Mouse (Mus musculus) monocyte, adult 5-6 weeks (primary cell): ENCODE measurements around the gene Masp2. TPM values are rescaled to one million over a fixed set of nuclear protein-coding genes. Genes with fewer than 3 reads are reported as not detected.
A peak's percentile ranks its signal among the peaks of the same experiment; 100 is the strongest.

Experiments
- ATAC-seq: fragments of 153-309, 156-312 bp; replicated peaks from 2 replicates; pipeline ENCODE4 v1.8.0; 2017; ENCODE audit warnings: mild to moderate bottlenecking; ENCODE audit not compliant: low TSS enrichment, insufficient number of reproducible peaks, severe bottlenecking, poor library complexity, low FRiP score
- total RNA-seq: library from RNA; stranded (forward); fragments of 200-1000, 200-491, 200-594 nt; gene quantifications from 3 replicates; pipeline ENCODE4 v1.2.3, GENCODE M21; 2017

Gene Masp2
- total RNA-seq, 1 experiment from 2014 or later = 0.57 TPM

- no peak for ATAC-seq
Observed at GRCm38 (mm10) chr4:148595916-148596315, 6.4 kb upstream of the Masp2 start.

- ATAC-seq = no peak
Observed at GRCm38 (mm10) chr4:148596731-148597130, 5.6 kb upstream of the Masp2 start.

DNA sequence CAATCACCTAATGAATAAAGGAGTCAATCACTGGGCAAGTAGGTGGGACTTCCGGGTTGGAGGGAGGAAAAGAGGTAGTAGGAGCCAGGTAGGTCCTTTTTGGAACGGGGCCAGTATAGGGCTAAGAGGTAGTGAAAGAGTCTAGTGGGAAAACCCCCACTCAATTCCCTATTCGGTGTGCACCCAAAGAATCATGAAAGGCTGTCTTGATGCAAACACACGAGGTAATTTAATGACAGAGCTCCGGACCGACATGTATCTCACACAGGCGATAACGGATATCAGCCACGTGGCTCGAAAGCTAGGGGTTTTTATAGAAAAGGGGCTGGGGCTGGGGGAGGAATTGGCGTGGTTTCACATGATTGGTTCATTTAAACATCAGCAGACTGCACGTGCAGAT lies 3.5 kb upstream of the Masp2 start:
- ATAC-seq = no peak

DNA sequence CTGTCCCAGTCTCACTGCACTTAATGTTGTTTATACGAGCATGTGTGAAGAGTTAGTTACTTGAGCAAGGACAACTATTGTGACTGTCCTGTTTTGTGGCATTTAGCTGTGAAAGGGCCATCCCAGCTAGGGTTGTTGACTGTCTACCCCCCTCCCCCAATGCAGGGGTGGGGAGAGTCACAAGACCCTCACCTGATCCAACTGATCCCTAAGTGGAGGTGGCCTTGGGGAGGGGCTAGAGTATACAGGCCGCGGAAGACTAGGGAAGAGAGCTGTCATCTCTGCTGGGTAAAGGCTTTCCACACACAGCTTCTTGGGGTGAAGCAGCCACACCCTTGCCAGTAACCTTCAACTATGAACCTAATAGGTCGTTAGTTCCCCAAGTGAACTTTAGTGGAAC lies 2.0 kb upstream of the Masp2 start:
- ATAC-seq = no peak

GRCm38 (mm10) chr4:148601871-148602270 lies 483 bp upstream of the Masp2 start:
- ATAC-seq = no peak

GRCm38 (mm10) chr4:148603376-148604139 lies 1.2 kb downstream of the Masp2 start:
- no peak for ATAC-seq

GRCm38 (mm10) chr4:148604141-148604540 lies 1.8 kb downstream of the Masp2 start:
- no peak for ATAC-seq

DNA sequence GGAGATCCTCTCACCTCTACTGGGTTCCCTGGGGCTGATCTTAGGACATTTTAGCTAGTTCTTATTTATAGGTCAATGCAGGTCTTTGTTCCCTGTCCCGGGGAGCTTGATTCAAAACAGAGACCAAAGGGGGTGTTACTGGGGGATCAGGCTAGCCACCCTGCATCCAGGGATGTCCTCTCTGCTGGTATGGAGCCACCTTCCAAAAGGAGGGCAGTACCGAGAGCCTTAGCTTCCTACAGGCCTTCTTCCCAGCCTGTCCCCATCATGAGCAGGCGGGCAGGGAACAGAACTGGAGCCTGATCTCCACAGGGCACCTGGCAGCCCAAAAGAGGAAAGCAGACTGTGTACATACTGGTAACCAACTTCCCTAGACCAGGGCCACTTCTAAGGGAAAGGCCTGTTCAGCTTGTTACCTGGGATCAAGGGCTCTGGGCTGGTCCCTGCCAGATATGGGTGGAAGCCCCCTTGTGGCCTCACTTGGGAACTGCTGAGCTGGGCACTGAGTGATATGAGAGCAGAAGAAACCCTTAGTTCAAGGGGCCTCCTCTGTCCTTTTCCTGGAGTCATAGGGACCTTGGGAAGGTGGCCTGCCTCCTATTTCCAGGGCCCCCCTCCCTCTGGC lies 2.3 kb downstream of the Masp2 start:
- peak; percentile 41; the same call in 1 of the 2 replicates for ATAC-seq

DNA sequence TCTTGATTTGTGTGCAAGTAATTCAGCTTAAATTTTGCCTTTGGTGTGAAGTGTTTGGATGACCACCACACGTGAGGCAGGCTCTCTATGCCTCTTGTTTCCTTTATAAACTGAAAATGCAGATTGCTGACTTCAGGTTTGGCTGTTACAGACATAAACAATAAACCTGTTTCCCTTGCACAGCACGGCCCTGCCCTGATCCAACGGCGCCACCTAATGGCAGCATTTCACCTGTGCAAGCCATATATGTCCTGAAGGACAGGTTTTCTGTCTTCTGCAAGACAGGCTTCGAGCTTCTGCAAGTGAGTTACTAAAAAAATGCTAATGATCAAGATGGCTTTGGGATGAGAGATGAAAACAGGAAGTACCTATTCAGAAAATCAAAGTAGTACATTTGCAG lies 5.4 kb downstream of the Masp2 start:
- peak; percentile 69; the same call in 1 of the 2 replicates for ATAC-seq

DNA sequence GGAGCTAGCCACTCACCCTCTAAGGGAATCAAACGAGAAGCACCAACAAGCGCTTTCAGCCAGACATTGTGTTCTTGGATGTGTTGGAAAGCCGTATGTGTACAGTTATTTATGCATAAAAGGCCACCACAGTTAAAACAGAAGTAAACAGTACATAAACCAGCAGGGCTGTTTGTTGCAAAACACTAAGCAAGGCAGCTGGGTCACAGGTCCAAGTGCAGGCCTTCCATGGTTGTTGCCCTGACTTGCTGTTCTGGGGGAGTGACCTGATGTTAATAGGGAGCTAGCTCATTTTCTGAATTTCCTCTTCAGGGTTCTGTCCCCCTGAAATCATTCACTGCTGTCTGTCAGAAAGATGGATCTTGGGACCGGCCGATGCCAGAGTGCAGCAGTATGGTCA lies 7.5 kb downstream of the Masp2 start:
- ATAC-seq = no peak

GRCm38 (mm10) chr4:148610631-148611364 lies 8.4 kb downstream of the Masp2 start:
- no peak for ATAC-seq

DNA sequence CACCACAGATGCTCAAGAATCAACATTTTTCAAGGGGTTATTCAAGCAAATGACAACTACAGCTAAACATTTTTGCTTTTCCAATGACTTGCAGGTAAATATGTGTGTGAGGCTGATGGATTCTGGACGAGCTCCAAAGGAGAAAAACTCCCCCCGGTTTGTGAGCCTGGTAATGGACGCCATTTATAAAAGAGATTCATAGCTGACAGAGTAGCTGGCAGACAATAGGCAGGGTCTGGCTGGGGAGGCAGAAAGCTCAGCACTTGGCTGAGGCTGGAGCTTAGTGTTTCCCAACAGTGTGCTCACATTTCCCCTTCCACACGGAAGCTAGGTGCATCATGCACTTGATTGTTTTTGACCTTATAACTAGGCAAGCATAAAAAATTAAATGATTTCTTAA lies 10.2 kb downstream of the Masp2 start:
- ATAC-seq = no peak

GRCm38 (mm10) chr4:148613738-148614137 lies 11.4 kb downstream of the Masp2 start:
- ATAC-seq = no peak

DNA sequence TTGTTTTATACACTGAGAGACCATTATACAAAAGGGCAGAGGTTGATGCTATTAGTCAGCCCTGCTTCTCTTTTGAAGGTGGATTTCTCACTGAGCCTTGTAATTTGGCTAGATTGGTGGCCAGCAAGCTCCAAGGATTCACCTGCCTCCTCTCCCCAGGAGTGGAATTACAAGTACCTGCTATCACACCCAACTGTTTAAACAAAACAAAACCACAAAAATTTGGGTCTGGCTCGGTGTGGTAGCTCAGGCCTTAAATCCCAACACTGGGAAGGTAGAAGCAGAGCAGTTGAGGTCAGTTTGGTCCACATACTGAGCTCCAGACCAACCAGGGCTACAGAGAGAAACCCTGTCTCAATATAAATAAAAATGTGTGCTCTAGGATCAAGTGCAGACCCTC lies 17.5 kb downstream of the Masp2 start:
- ATAC-seq = no peak

- no peak for ATAC-seq
Observed at GRCm38 (mm10) chr4:148620718-148621117, 18.4 kb downstream of the Masp2 start.

GRCm38 (mm10) chr4:148622485-148622884 lies 20.1 kb downstream of the Masp2 start:
- no peak for ATAC-seq

- no peak for ATAC-seq
Observed at GRCm38 (mm10) chr4:148623609-148624008, 21.3 kb downstream of the Masp2 start.

DNA sequence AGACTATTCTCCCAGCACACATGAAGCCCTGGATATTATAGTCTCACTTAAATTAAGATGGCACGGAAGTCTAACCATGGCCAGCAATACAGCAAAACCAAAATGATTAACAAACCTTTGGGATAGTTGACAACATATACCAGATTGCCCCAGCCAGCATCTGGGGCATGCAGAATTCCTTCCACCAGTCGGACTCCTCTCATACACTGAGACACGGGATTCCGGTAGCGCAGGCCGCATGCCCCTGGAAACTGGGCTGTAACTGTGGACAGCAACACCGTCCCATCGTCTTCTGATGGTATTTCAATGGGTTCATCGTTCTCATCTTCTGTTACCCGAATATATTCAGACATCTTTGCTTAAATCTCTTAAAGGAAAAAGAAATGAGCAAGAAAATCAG lies 22.7 kb downstream of the Masp2 start:
- ATAC-seq = no peak

GRCm38 (mm10) chr4:148625756-148626622 lies 23.6 kb downstream of the Masp2 start:
- peak; percentile 45 for ATAC-seq
